Mouse (Mus musculus): ENCODE results near the gene Pou6f2.

DNA sequence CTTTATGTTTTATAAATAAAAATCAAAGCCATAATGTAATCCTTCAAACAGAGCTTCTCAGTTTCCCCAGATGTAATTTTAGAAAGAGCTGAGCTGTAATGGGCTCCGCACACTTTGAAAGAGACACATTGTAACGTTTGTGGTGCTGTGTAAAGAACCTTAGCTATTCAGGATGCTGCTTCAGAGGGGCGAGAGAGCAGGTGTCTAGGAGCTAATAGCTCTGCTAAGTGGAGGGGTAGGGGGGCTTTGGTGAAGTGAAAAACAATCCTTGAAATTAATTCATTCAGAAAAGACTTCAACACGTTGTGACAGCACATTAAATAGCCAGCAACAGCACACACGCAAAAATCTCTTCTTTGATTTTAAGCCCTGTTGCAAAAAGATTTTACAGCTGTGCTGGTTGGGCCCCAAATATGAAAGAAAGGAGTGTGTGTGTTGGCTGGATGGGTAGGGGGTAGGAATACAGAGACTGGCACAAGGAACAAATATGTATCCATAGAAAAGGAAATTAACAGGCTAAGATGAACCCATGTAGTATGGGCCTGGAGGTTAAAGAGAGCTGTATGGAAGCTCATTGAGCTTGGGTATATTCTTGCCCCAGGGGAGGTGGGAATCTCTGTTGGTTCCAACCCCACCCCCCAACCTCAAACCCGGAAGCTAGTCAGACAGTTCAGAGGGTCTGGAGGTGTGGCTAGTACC is 73.4 kb downstream of the Pou6f2 start:
- TF ChIP-seq CTCF (IDR thresholded peaks at IDR 0.05; ENCODE audit: extremely low read depth, insufficient read depth, low read length) (no peak), POLR2A (IDR thresholded peaks at IDR 0.05; ENCODE audit: extremely low read depth, insufficient read depth, low read length) (no peak)

Measured in cortical plate, adult 2 months (tissue).